Mouse (Mus musculus) bone marrow, adult 2 months (tissue): ENCODE data around the gene Fkbp10. TPM values are rescaled to one million over a fixed set of nuclear protein-coding genes. Genes with fewer than 3 reads are reported as not detected.

Experiments
- H3K27ac ChIP-seq: fragments of 200-500 bp; 2 replicates; pipeline ENCODE4 v1.5.1; 2012; ENCODE audit warnings: low read depth, mild to moderate bottlenecking, control low read depth, inconsistent platforms, low read length; ENCODE audit not compliant: control insufficient read depth, poor library complexity, insufficient read depth
- H3K4me1 ChIP-seq: fragments of 200-500 bp; 2 replicates; pipeline ENCODE4 v1.6.1; 2011; ENCODE audit warnings: low read length; ENCODE audit not compliant: control insufficient read depth, insufficient read depth
- H3K4me3 ChIP-seq: fragments of 200-500 bp; replicated peaks from 2 replicates; pipeline ENCODE3; 2011; ENCODE audit warnings: mild to moderate bottlenecking, low read depth, low read length, control low read depth; ENCODE audit not compliant: control insufficient read depth
- CTCF ChIP-seq: fragments of 200-500 bp; IDR thresholded peaks from 2 replicates; pipeline ENCODE4 v1.5.1; 2011; ENCODE audit warnings: low read length, control low read depth; ENCODE audit not compliant: control insufficient read depth, insufficient read depth
- POLR2A ChIP-seq: fragments of 200-500 bp; IDR thresholded peaks from 2 replicates; pipeline ENCODE4 v1.6.1; 2011; ENCODE audit warnings: low read depth, mild to moderate bottlenecking, control low read depth, low read length, borderline replicate concordance; ENCODE audit not compliant: control insufficient read depth
- WGBS: fragments of 180-500 bp; shearing (Covaris S2); methylation state at CpG from one replicate; pipeline ENCODE4 v1.1.7; 2018; 5-methylcytosine and 5-hydroxymethylcytosine counted together
- polyA plus RNA-seq: library from polyadenylated mRNA; stranded (reverse); fragments of >200 nt; gene quantifications from 2 replicates; pipeline ENCODE4 v1.2.4, GENCODE M21; 2011; ENCODE audit warnings: low replicate concordance; ENCODE audit not compliant: missing spikeins, insufficient read depth, insufficient read length

Fkbp10 gene
- polyA plus RNA-seq, 1 experiment: 7.0 TPM

GRCm38 (mm10) chr11:100395861-100396631 is 19.5 kb upstream of the Fkbp10 start:
- TF ChIP-seq CTCF (no peak), POLR2A (no peak)
- no peak overlapping the region for H3K27ac ChIP-seq
- H3K4me1 ChIP-seq: peaks cover 2% of the 10 kb centered on the region; the same call in 1 of the 2 replicates
- 54% methylated on average over 17 of the region's 17 CpGs for WGBS
- no peak overlapping the region for H3K4me3 ChIP-seq

DNA sequence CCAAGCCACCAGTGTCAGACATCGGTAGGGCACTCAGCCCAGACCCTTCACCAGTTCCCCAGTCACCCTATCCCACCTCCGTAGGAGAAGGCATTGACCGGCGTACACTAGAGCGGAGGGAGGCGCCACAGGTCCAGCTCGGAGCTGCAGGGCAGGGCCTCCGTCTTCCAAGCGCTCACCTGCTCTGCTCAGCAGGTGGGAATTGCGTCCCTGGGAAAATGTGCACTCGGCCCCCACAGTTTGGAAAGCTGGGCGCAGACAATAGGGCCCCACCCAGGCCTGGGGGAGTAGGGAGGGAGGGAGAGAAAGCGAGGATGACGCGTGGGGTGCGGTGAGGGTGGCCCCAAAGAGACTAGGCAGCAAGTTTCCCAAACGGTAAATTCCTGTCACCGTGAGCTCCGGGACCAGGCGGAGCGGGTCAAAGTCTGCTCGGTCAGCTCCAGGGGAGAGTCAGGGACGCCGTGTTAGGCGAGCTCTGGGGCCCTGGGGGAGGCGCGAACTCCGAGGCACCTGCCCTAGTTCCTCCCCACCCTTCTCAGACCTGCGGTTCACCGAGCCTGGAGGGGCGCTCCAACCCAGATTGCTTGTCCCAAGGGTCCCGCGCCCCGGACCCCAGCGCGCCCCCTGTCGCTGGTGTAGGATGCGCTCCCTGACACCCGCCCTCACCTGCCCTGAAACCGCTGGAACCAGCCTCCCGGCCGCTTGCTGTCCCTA is 18.5 kb upstream of the Fkbp10 start:
- whole genome bisulfite sequencing: under 1% methylated on average over 42 of the region's 42 CpGs
- peaks cover 2% of the 10 kb centered on the region; the same call in 1 of the 2 replicates for H3K4me1 ChIP-seq
- no peak for TF ChIP-seq POLR2A
- no peak for TF ChIP-seq CTCF
- H3K4me3 ChIP-seq: peak overlapping the region; percentile 64
- peak overlapping the region; percentile 54 for H3K27ac ChIP-seq

DNA sequence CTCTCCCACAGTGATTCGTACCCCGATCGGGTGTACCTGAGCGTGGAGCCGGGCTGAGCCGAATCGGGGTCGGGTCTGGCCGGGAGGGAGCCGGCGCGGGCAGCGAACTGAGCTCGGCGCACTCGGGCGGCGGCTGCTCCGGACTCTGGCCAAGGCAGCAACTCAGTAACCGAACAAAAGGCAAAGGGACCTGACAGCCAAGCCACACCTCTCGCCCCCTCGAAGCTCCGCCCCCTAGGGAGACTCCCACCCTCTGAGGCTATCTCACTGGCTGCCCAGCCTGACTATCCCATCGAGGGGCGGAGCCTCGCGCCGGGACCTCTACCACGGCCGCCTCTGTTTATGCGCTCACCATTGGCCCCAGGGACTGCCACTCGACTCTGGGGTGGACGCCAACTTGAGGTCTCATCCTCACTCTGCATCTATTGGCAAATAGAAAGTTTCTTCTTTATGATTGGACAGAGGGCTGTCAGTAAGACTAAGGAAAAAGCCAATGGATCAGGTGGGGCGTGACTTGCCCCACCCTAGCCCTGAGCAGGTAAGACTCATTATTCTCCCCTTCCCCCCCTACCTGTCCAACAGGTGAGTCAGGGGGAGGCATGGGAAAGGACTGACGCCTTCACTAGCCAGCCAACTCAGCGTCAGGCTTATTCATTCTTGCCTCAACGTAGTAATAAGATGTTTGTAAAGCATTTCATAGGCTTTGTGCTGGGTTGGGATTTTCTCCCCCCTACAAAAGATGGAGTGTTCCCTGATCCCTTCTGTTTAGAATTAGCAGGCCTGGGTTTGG is 17.7 kb upstream of the Fkbp10 start, which contains the start of gene Jup:
TSS of gene Jup (minus strand) at position 164 of the 790 bp plus-strand sequence.
- TF ChIP-seq CTCF (no peak), POLR2A (peak; percentile 86)
- peaks cover 2% of the 10 kb centered on the region; the same call in 1 of the 2 replicates for H3K4me1 ChIP-seq
- peak within 1 kb of the TSS; percentile 64 for H3K4me3 ChIP-seq
- peak within 1 kb of the TSS; percentile 54 for H3K27ac ChIP-seq
- WGBS: 6% methylated on average over 37 of the region's 37 CpGs

DNA sequence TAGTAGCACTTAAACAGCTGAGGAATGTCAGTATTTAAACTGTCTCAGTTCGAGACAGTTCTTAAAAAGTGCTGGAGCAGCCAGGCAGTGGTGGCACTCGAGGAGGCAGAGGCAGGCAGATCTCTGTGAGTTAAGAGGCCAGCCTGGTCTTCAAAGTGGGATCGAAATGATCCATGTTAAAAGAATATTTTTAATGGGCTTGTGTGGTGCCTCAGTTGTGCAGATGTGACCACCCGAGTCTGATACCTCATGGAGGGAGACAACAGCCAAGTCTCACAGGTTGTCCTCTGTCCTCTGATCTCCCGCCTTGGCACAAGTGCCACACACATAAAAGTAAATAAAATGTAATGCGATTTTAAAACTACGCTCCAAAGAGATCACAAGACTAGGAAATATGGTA is 17.0 kb upstream of the Fkbp10 start:
- Histone ChIP-seq H3K27ac (no peak overlapping the region), H3K4me3 (no peak overlapping the region), H3K4me1 (peaks cover 2% of the 10 kb centered on the region; the same call in 1 of the 2 replicates)
- 80% methylated on average over 7 of the region's 7 CpGs for WGBS
- TF ChIP-seq CTCF (no peak), POLR2A (no peak)

DNA sequence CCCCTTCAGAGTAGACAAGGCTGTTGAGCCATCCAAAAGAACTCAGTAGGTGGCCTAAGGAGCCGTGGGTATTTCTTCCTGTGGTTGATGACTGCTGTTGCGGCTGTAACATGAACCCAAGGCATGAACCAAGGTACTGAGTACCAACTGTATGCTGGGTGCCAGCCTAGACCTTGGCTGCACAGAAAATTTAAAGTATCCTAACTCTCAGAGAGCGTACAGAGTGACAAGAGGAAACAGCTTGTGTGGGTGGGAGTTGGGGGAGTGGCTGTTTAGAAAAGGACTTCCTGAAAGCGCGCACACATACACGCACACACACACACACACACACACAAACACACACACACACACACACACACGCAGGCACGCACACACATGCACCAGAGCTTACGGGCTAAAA is 16.2 kb upstream of the Fkbp10 start:
- Histone ChIP-seq H3K4me1 (peaks cover 2% of the 10 kb centered on the region; the same call in 1 of the 2 replicates), H3K4me3 (no peak overlapping the region), H3K27ac (no peak overlapping the region)
- no peak for TF ChIP-seq POLR2A
- TF ChIP-seq CTCF: no peak
- 18% methylated on average over 9 of the region's 9 CpGs for WGBS

DNA sequence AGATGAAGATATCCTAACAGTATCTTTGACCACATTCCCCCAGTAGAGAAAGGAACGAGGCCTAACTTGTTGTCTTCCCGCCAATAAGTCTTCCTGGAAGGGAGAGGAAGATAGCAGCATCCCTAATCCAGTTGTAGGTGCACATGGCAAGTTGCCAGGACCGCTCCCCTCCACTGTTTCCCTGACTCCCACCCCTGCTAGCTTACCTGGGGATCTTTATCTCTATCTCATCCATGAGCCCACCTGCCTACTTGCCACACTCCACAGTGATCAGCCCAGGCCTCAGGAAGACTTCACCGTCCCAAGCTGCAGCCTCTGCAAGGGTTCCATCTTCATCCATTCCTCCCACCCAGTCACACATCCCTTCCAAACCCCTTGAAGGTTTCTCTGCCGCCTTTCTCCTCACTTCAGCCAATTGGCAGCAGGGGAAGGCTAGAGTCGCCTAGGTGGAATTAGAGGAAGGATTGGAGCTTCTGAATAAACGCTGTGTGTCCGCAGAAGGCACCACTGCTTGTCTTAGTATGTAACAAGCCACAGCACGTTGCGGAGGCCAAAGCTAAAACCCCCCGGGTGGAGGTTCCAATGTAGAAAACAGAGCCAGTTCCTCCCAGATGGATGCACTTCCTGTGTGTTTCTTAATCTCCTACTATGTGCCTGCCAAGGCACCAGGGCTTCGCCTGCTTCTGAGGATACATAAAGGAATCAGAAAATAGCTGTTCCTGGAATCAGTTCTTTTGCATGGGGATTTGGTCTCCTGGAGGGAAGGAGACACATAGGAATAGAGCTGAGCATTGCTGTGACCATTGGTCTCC is 15.6 kb upstream of the Fkbp10 start:
- no peak overlapping the region for H3K4me3 ChIP-seq
- TF ChIP-seq POLR2A: no peak
- no peak for TF ChIP-seq CTCF
- peaks cover 1% of the 10 kb centered on the region; the same call in 1 of the 2 replicates for H3K4me1 ChIP-seq
- no peak overlapping the region for H3K27ac ChIP-seq
- WGBS: 71% methylated on average over 12 of the region's 12 CpGs

GRCm38 (mm10) chr11:100400842-100401241 is 14.7 kb upstream of the Fkbp10 start:
- Histone ChIP-seq H3K4me3 (no peak overlapping the region), H3K4me1 (no peaks in the 10 kb centered on the region; the same call in 1 of the 2 replicates), H3K27ac (no peak overlapping the region)
- TF ChIP-seq CTCF (no peak), POLR2A (no peak)
- WGBS: 39% methylated on average over 6 of the region's 6 CpGs

DNA sequence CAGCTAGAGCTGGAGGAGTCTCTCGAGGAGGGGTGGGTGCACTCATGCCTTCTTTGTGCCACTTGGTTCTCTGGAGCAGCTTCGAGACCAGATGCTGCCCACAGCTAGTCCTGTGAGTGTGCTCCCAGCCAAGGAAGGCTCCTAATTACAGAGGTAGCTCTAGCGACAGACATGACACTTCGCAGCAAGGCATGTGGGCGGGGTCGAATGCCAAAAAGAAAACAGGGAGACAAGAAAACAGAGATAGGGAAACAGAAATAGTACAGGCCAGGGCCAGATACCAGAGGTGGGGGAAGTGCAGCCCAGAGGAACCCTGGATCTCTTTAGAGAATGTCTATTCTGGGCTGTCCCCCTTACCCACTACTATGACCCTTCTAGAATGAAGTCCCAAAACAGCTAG is 13.3 kb upstream of the Fkbp10 start:
- H3K4me3 ChIP-seq: no peak overlapping the region
- TF ChIP-seq POLR2A (no peak), CTCF (no peak)
- WGBS: 63% methylated on average over 6 of the region's 6 CpGs
- no peaks in the 10 kb centered on the region; the same call in 1 of the 2 replicates for H3K4me1 ChIP-seq
- H3K27ac ChIP-seq: no peak overlapping the region
